Mouse (Mus musculus) 416B (cell line): ENCODE data around the gene Gng7.

Experiments
- DNase-seq: peaks from one replicate; pipeline ENCODE4 v3.0.0; 2011; ENCODE audit warnings: low read depth

Gene Gng7

GRCm38 (mm10) chr10:80967101-80967656 is 47.6 kb downstream of the Gng7 start:
- peak; percentile 28 for DNase-seq

- no peak for DNase-seq
Measured at GRCm38 (mm10) chr10:80966296-80966695, 48.4 kb downstream of the Gng7 start.

GRCm38 (mm10) chr10:80963031-80963975 is 51.4 kb downstream of the Gng7 start:
- DNase-seq, result no peak

GRCm38 (mm10) chr10:80962585-80962984 is 52.2 kb downstream of the Gng7 start:
- no peak for DNase-seq

GRCm38 (mm10) chr10:80962051-80962472 is 52.7 kb downstream of the Gng7 start:
- DNase-seq, result no peak

GRCm38 (mm10) chr10:80960551-80961508 is 53.9 kb downstream of the Gng7 start:
- DNase-seq, result peak; percentile 44

- no peak for DNase-seq
Measured at GRCm38 (mm10) chr10:80958979-80959637, 55.6 kb downstream of the Gng7 start.

- DNase-seq, result no peak
Measured at GRCm38 (mm10) chr10:80957791-80958190, 57.0 kb downstream of the Gng7 start.

- DNase-seq, result no peak
Measured at GRCm38 (mm10) chr10:80956901-80957300, 57.8 kb downstream of the Gng7 start.

- DNase-seq, result no peak
Measured at GRCm38 (mm10) chr10:80956385-80956784, 58.4 kb downstream of the Gng7 start.

GRCm38 (mm10) chr10:80955536-80955935 is 59.2 kb downstream of the Gng7 start:
- peak; percentile 74 for DNase-seq

- DNase-seq, result no peak
Measured at GRCm38 (mm10) chr10:80954843-80955242, 59.9 kb downstream of the Gng7 start.

GRCm38 (mm10) chr10:80954415-80954814 is 60.3 kb downstream of the Gng7 start:
- DNase-seq, result no peak

- DNase-seq, result peak; percentile 41
Measured at GRCm38 (mm10) chr10:80952449-80952848, 62.3 kb downstream of the Gng7 start.

- DNase-seq, result no peak
Measured at GRCm38 (mm10) chr10:80951761-80952390, 62.9 kb downstream of the Gng7 start.

- no peak for DNase-seq
Measured at GRCm38 (mm10) chr10:80950314-80950713, 64.4 kb downstream of the Gng7 start.

- DNase-seq, result no peak
Measured at GRCm38 (mm10) chr10:80949081-80949480, 65.7 kb downstream of the Gng7 start.

GRCm38 (mm10) chr10:80948570-80948969 is 66.2 kb downstream of the Gng7 start:
- peak; percentile 89 for DNase-seq

- DNase-seq, result peak; percentile 33
Measured at GRCm38 (mm10) chr10:80947802-80948201, 66.9 kb downstream of the Gng7 start.

GRCm38 (mm10) chr10:80946684-80947437 is 67.9 kb downstream of the Gng7 start:
- no peak for DNase-seq
